Mouse (Mus musculus) liver, embryonic 16.5 days (tissue): ENCODE data around the gene Flot1. TPM values are rescaled to one million over a fixed set of nuclear protein-coding genes. Genes with fewer than 3 reads are reported as not detected.

Source experiments
- ATAC-seq: fragments of 200-750 bp; cut with Nextera tagmentation; 2 replicates; pipeline ENCODE4 v1.8.0; 2017; ENCODE audit warnings: low read depth, mild to moderate bottlenecking, moderate number of reproducible peaks, moderate library complexity
- H3K27ac ChIP-seq: fragments of 300-500 bp; sonication (generic); 2 replicates; pipeline ENCODE4 v1.5.1; 2014; ENCODE audit warnings: mild to moderate bottlenecking, low read length
- H3K27me3 ChIP-seq: fragments of 300-500 bp; sonication (generic); 2 replicates; pipeline ENCODE4 v1.6.1; 2014; ENCODE audit warnings: low read depth, low read length, mixed read lengths; ENCODE audit not compliant: control insufficient read depth, insufficient read depth
- H3K36me3 ChIP-seq: fragments of 300-500 bp; sonication (generic); 2 replicates; pipeline ENCODE4 v1.6.1; 2014; ENCODE audit warnings: mild to moderate bottlenecking; ENCODE audit not compliant: control insufficient read depth, insufficient read depth
- H3K4me1 ChIP-seq: fragments of 300-500 bp; sonication (generic); 2 replicates; pipeline ENCODE4 v1.6.1; 2014; ENCODE audit warnings: low read depth, low read length, mixed read lengths; ENCODE audit not compliant: control insufficient read depth
- H3K4me2 ChIP-seq: fragments of 300-500 bp; sonication (generic); 2 replicates; pipeline ENCODE4 v1.6.1; 2014; ENCODE audit warnings: low read depth, low read length, mixed read lengths
- H3K4me3 ChIP-seq: fragments of 300-500 bp; sonication (generic); 2 replicates; pipeline ENCODE4 v1.5.1; 2014; ENCODE audit warnings: low read depth, mild to moderate bottlenecking, low read length
- H3K9ac ChIP-seq: fragments of 300-500 bp; sonication (generic); 2 replicates; pipeline ENCODE4 v1.6.1; 2014; ENCODE audit warnings: low read depth, low read length
- H3K9me3 ChIP-seq: fragments of 300-500 bp; sonication (generic); replicated peaks from 2 replicates; pipeline ENCODE4 v1.6.1; 2016; ENCODE audit warnings: low read length; ENCODE audit not compliant: control insufficient read depth
- WGBS: fragments of 180-500 bp; shearing (Covaris S2); extraction: QIAGEN DNeasy Blood & Tissue Kit; methylation state at CpG from one replicate; pipeline ENCODE4 v1.1.7; 2014; ENCODE audit not compliant: insufficient replicate concordance; 5-methylcytosine and 5-hydroxymethylcytosine counted together
- polyA plus RNA-seq: library from polyadenylated mRNA; unstranded; fragments of >200 nt; fragmentation: Nextera tagmentation; extraction: Ambion mirVana; gene quantifications from 2 replicates; pipeline ENCODE4 v1.2.1, GENCODE M21; 2015

Gene Flot1
- polyA plus RNA-seq, 1 experiment from 2014 or later = 32.7 TPM

- H3K27me3 ChIP-seq = no peaks in the 10 kb centered on the region
- 60% methylated on average over 6 of the region's 6 CpGs for WGBS
- H3K4me1 ChIP-seq = no peaks in the 10 kb centered on the region
- no peak overlapping the region for H3K27ac ChIP-seq
- no peaks in the 10 kb centered on the region for H3K36me3 ChIP-seq
- no peaks in the 10 kb centered on the region; the same call in 1 of the 2 replicates for H3K9me3 ChIP-seq
- no peak overlapping the region for H3K4me3 ChIP-seq
- no peak overlapping the region for H3K4me2 ChIP-seq
- H3K9ac ChIP-seq = no peak overlapping the region
- no peak for ATAC-seq
Measured at GRCm38 (mm10) chr17:35803020-35803419, 20.0 kb upstream of the Flot1 start.

- H3K27me3 ChIP-seq = no peaks in the 10 kb centered on the region
- 54% methylated on average over 4 of the region's 4 CpGs for WGBS
- no peaks in the 10 kb centered on the region for H3K4me1 ChIP-seq
- no peak overlapping the region for H3K27ac ChIP-seq
- ATAC-seq = no peak
- no peak overlapping the region for H3K4me2 ChIP-seq
- no peaks in the 10 kb centered on the region for H3K9me3 ChIP-seq
- H3K9ac ChIP-seq = no peak overlapping the region
- no peaks in the 10 kb centered on the region for H3K36me3 ChIP-seq
- H3K4me3 ChIP-seq = no peak overlapping the region
Measured at GRCm38 (mm10) chr17:35803858-35804399, 19.1 kb upstream of the Flot1 start.

- H3K4me1 ChIP-seq = no peaks in the 10 kb centered on the region; the same call in 1 of the 2 replicates
- H3K36me3 ChIP-seq = no peaks in the 10 kb centered on the region
- 54% methylated on average over 9 of the region's 9 CpGs for WGBS
- peak overlapping the region; percentile 4; the same call in 1 of the 2 replicates for H3K27ac ChIP-seq
- no peaks in the 10 kb centered on the region for H3K9me3 ChIP-seq
- no peak overlapping the region for H3K9ac ChIP-seq
- H3K4me3 ChIP-seq = no peak overlapping the region
- no peak for ATAC-seq
- no peak overlapping the region for H3K4me2 ChIP-seq
- H3K27me3 ChIP-seq = no peaks in the 10 kb centered on the region
Measured at GRCm38 (mm10) chr17:35808073-35808472, 15.0 kb upstream of the Flot1 start.

GRCm38 (mm10) chr17:35809395-35809794 is 13.6 kb upstream of the Flot1 start:
- Histone ChIP-seq H3K27ac (no peak overlapping the region), H3K36me3 (no peaks in the 10 kb centered on the region), H3K4me1 (no peaks in the 10 kb centered on the region; the same call in 1 of the 2 replicates), H3K9ac (no peak overlapping the region), H3K4me3 (no peak overlapping the region), H3K4me2 (no peak overlapping the region), H3K9me3 (no peaks in the 10 kb centered on the region), H3K27me3 (no peaks in the 10 kb centered on the region)
- 75% methylated on average over 11 of the region's 11 CpGs for WGBS
- ATAC-seq = no peak

GRCm38 (mm10) chr17:35810900-35811648 is 12.0 kb upstream of the Flot1 start:
- H3K36me3 ChIP-seq = no peaks in the 10 kb centered on the region
- ATAC-seq = no peak
- H3K9me3 ChIP-seq = no peaks in the 10 kb centered on the region
- H3K27ac ChIP-seq = no peak overlapping the region
- no peak overlapping the region for H3K4me3 ChIP-seq
- no peak overlapping the region for H3K4me2 ChIP-seq
- H3K9ac ChIP-seq = no peak overlapping the region
- H3K4me1 ChIP-seq = peaks cover 4% of the 10 kb centered on the region
- 45% methylated on average over 5 of the region's 5 CpGs for WGBS
- H3K27me3 ChIP-seq = no peaks in the 10 kb centered on the region

GRCm38 (mm10) chr17:35812307-35812706 is 10.7 kb upstream of the Flot1 start:
- 67% methylated on average over 5 of the region's 5 CpGs for WGBS
- Histone ChIP-seq H3K9ac (no peak overlapping the region), H3K36me3 (no peaks in the 10 kb centered on the region), H3K4me1 (peaks cover 4% of the 10 kb centered on the region), H3K27me3 (no peaks in the 10 kb centered on the region), H3K27ac (no peak overlapping the region), H3K4me3 (no peak overlapping the region), H3K4me2 (no peak overlapping the region), H3K9me3 (no peaks in the 10 kb centered on the region)
- ATAC-seq = no peak

- Histone ChIP-seq H3K9ac (no peak overlapping the region), H3K4me3 (no peak overlapping the region), H3K9me3 (no peaks in the 10 kb centered on the region), H3K27me3 (no peaks in the 10 kb centered on the region), H3K27ac (no peak overlapping the region), H3K4me2 (no peak overlapping the region), H3K36me3 (no peaks in the 10 kb centered on the region), H3K4me1 (peaks cover 4% of the 10 kb centered on the region)
- WGBS = 67% methylated on average over 6 of the region's 6 CpGs
- ATAC-seq = no peak
Measured at GRCm38 (mm10) chr17:35812736-35813135, 10.3 kb upstream of the Flot1 start.

GRCm38 (mm10) chr17:35813245-35813647 is 9.8 kb upstream of the Flot1 start:
- no peaks in the 10 kb centered on the region for H3K36me3 ChIP-seq
- no peak overlapping the region for H3K4me3 ChIP-seq
- no peak overlapping the region for H3K4me2 ChIP-seq
- no peak overlapping the region for H3K27ac ChIP-seq
- H3K9me3 ChIP-seq = no peaks in the 10 kb centered on the region
- ATAC-seq = peak; percentile 22; the same call in 1 of the 2 replicates
- 48% methylated on average over 7 of the region's 7 CpGs for WGBS
- H3K9ac ChIP-seq = no peak overlapping the region
- peaks cover 4% of the 10 kb centered on the region for H3K4me1 ChIP-seq
- no peaks in the 10 kb centered on the region for H3K27me3 ChIP-seq

GRCm38 (mm10) chr17:35813653-35814052 is 9.4 kb upstream of the Flot1 start:
- ATAC-seq = no peak; the same call in 1 of the 2 replicates
- Histone ChIP-seq H3K4me3 (no peak overlapping the region), H3K36me3 (no peaks in the 10 kb centered on the region), H3K4me2 (no peak overlapping the region), H3K9me3 (no peaks in the 10 kb centered on the region), H3K27ac (no peak overlapping the region), H3K9ac (no peak overlapping the region), H3K4me1 (peaks cover 4% of the 10 kb centered on the region), H3K27me3 (no peaks in the 10 kb centered on the region)
- WGBS = 54% methylated on average over 7 of the region's 7 CpGs
